Mouse (Mus musculus) hindbrain, embryonic 16.5 days (tissue): Measurements from ENCODE around the gene Rnase2b. TPM values are rescaled to one million over a fixed set of nuclear protein-coding genes. Genes with fewer than 3 reads are reported as not detected.

Experiments
- ATAC-seq: fragments of 200-750 bp; cut with Nextera tagmentation; 2 replicates; pipeline ENCODE4 v1.8.0; 2017; ENCODE audit warnings: moderate TSS enrichment, moderate library complexity
- H3K27ac ChIP-seq: fragments of 300-500 bp; sonication (generic); 2 replicates; pipeline ENCODE4 v1.5.1; 2014; ENCODE audit warnings: low read depth, mild to moderate bottlenecking, control low read depth, low read length, moderate library complexity
- H3K27me3 ChIP-seq: fragments of 300-500 bp; sonication (generic); replicated peaks from 2 replicates; pipeline ENCODE4 v1.6.1; 2014; ENCODE audit warnings: low read length; ENCODE audit not compliant: control insufficient read depth, insufficient read depth
- H3K36me3 ChIP-seq: fragments of 300-500 bp; sonication (generic); 2 replicates; pipeline ENCODE4 v1.6.1; 2014; ENCODE audit warnings: mild to moderate bottlenecking, low read length, moderate library complexity, mixed read lengths; ENCODE audit not compliant: control insufficient read depth, insufficient read depth
- H3K4me1 ChIP-seq: fragments of 300-500 bp; sonication (generic); 2 replicates; pipeline ENCODE4 v1.6.1; 2014; ENCODE audit warnings: low read depth, low read length; ENCODE audit not compliant: control insufficient read depth, insufficient read depth
- H3K4me2 ChIP-seq: fragments of 300-500 bp; sonication (generic); 2 replicates; pipeline ENCODE4 v1.6.1; 2014; ENCODE audit warnings: mild to moderate bottlenecking, low read length, control low read depth, moderate library complexity
- H3K4me3 ChIP-seq: fragments of 300-500 bp; sonication (generic); 2 replicates; pipeline ENCODE4 v1.5.1; 2014; ENCODE audit warnings: mild to moderate bottlenecking, low read length, control low read depth, moderate library complexity
- H3K9ac ChIP-seq: fragments of 300-500 bp; sonication (generic); 2 replicates; pipeline ENCODE4 v1.6.1; 2014; ENCODE audit warnings: low read depth, mild to moderate bottlenecking, control low read depth, low read length, moderate library complexity
- H3K9me3 ChIP-seq: fragments of 300-500 bp; sonication (generic); 2 replicates; pipeline ENCODE4 v1.6.1; 2014; ENCODE audit warnings: mild to moderate bottlenecking, low read length, moderate library complexity; ENCODE audit not compliant: control insufficient read depth
- WGBS: fragments of 180-500 bp; shearing (Covaris S2); extraction: QIAGEN DNeasy Blood & Tissue Kit; methylation state at CpG from one replicate; pipeline ENCODE4 v1.1.7; 2014; 5-methylcytosine and 5-hydroxymethylcytosine counted together
- polyA plus RNA-seq: library from polyadenylated mRNA; unstranded; fragments of >200 nt; fragmentation: Nextera tagmentation; extraction: Ambion mirVana; gene quantifications from 2 replicates; pipeline ENCODE4 v1.2.1, GENCODE M21; 2015

Gene Rnase2b
- polyA plus RNA-seq, 1 experiment from 2014 or later, result not detected

GRCm38 (mm10) chr14:51131086-51131815 is 30.8 kb upstream of the Rnase2b start:
- Histone ChIP-seq H3K9me3 (no peaks in the 10 kb centered on the region), H3K27ac (no peak overlapping the region), H3K9ac (no peak overlapping the region), H3K27me3 (no peaks in the 10 kb centered on the region), H3K4me2 (no peak overlapping the region), H3K4me1 (no peaks in the 10 kb centered on the region), H3K36me3 (no peaks in the 10 kb centered on the region), H3K4me3 (no peak overlapping the region)
- ATAC-seq, result no peak
- WGBS, result 79% methylated on average over 7 of the region's 7 CpGs

GRCm38 (mm10) chr14:51132372-51132771 is 29.7 kb upstream of the Rnase2b start:
- no peaks in the 10 kb centered on the region for H3K27me3 ChIP-seq
- no peak overlapping the region for H3K4me2 ChIP-seq
- no peak for ATAC-seq
- H3K9me3 ChIP-seq, result no peaks in the 10 kb centered on the region
- H3K4me3 ChIP-seq, result no peak overlapping the region
- H3K9ac ChIP-seq, result no peak overlapping the region
- no peaks in the 10 kb centered on the region for H3K4me1 ChIP-seq
- no peak overlapping the region for H3K27ac ChIP-seq
- 90% methylated on average over 4 of the region's 4 CpGs for WGBS
- no peaks in the 10 kb centered on the region for H3K36me3 ChIP-seq

- H3K9ac ChIP-seq, result no peak overlapping the region
- no peaks in the 10 kb centered on the region for H3K36me3 ChIP-seq
- no peaks in the 10 kb centered on the region for H3K4me1 ChIP-seq
- ATAC-seq, result no peak
- WGBS, result 73% methylated on average over 2 of the region's 2 CpGs
- H3K4me3 ChIP-seq, result no peak overlapping the region
- no peaks in the 10 kb centered on the region for H3K27me3 ChIP-seq
- H3K4me2 ChIP-seq, result no peak overlapping the region
- no peak overlapping the region for H3K27ac ChIP-seq
- no peaks in the 10 kb centered on the region for H3K9me3 ChIP-seq
Measured at GRCm38 (mm10) chr14:51140342-51140741, 21.7 kb upstream of the Rnase2b start.

- ATAC-seq, result no peak
- Histone ChIP-seq H3K9me3 (no peaks in the 10 kb centered on the region), H3K9ac (no peak overlapping the region), H3K27ac (no peak overlapping the region), H3K4me1 (no peaks in the 10 kb centered on the region), H3K36me3 (no peaks in the 10 kb centered on the region), H3K27me3 (no peaks in the 10 kb centered on the region), H3K4me2 (no peak overlapping the region), H3K4me3 (no peak overlapping the region)
- WGBS, result 92% methylated on average over 4 of the region's 4 CpGs
Measured at GRCm38 (mm10) chr14:51142119-51142518, 19.9 kb upstream of the Rnase2b start.

- Histone ChIP-seq H3K27me3 (no peaks in the 10 kb centered on the region), H3K4me3 (no peak overlapping the region), H3K36me3 (no peaks in the 10 kb centered on the region), H3K9ac (no peak overlapping the region), H3K4me1 (no peaks in the 10 kb centered on the region), H3K4me2 (no peak overlapping the region), H3K27ac (no peak overlapping the region), H3K9me3 (no peaks in the 10 kb centered on the region)
- 83% methylated on average over 3 of the region's 3 CpGs for WGBS
- no peak for ATAC-seq
Measured at GRCm38 (mm10) chr14:51142568-51142967, 19.5 kb upstream of the Rnase2b start.

- WGBS, result 68% methylated on average over 4 of the region's 4 CpGs
- Histone ChIP-seq H3K4me1 (no peaks in the 10 kb centered on the region), H3K36me3 (no peaks in the 10 kb centered on the region), H3K4me3 (no peak overlapping the region), H3K9ac (no peak overlapping the region), H3K27me3 (no peaks in the 10 kb centered on the region), H3K4me2 (no peak overlapping the region), H3K27ac (no peak overlapping the region), H3K9me3 (no peaks in the 10 kb centered on the region)
- no peak for ATAC-seq
Measured at GRCm38 (mm10) chr14:51143287-51143686, 18.8 kb upstream of the Rnase2b start.

- WGBS, result 83% methylated on average over 2 of the region's 2 CpGs
- Histone ChIP-seq H3K27me3 (no peaks in the 10 kb centered on the region), H3K9me3 (no peaks in the 10 kb centered on the region), H3K4me1 (no peaks in the 10 kb centered on the region), H3K9ac (no peak overlapping the region), H3K4me2 (no peak overlapping the region), H3K27ac (no peak overlapping the region), H3K4me3 (no peak overlapping the region), H3K36me3 (no peaks in the 10 kb centered on the region)
- ATAC-seq, result no peak
Measured at GRCm38 (mm10) chr14:51143937-51144336, 18.1 kb upstream of the Rnase2b start.

- Histone ChIP-seq H3K27me3 (no peaks in the 10 kb centered on the region), H3K36me3 (no peaks in the 10 kb centered on the region), H3K9me3 (no peaks in the 10 kb centered on the region), H3K4me1 (no peaks in the 10 kb centered on the region), H3K9ac (no peak overlapping the region), H3K4me3 (no peak overlapping the region), H3K27ac (no peak overlapping the region), H3K4me2 (no peak overlapping the region)
- WGBS, result 95% methylated on average over 4 of the region's 4 CpGs
- ATAC-seq, result no peak
Measured at GRCm38 (mm10) chr14:51144451-51144850, 17.6 kb upstream of the Rnase2b start.

- H3K27ac ChIP-seq, result no peak overlapping the region
- no peak overlapping the region for H3K4me2 ChIP-seq
- H3K9ac ChIP-seq, result no peak overlapping the region
- H3K4me3 ChIP-seq, result no peak overlapping the region
- ATAC-seq, result no peak
- H3K9me3 ChIP-seq, result no peaks in the 10 kb centered on the region
- no peaks in the 10 kb centered on the region for H3K4me1 ChIP-seq
- 83% methylated on average over 6 of the region's 6 CpGs for WGBS
- no peaks in the 10 kb centered on the region for H3K27me3 ChIP-seq
- no peaks in the 10 kb centered on the region for H3K36me3 ChIP-seq
Measured at GRCm38 (mm10) chr14:51145521-51145920, 16.5 kb upstream of the Rnase2b start.
